Mouse (Mus musculus) thymus, postnatal 25 days (tissue): ENCODE results near the gene Zfp148.
"Not testable (repeated sequence)": the region's sequence is repeated elsewhere in the genome, so short reads cannot be mapped to it uniquely, and the experiment has no call there.

Source experiments
- DNase-seq: peaks from one replicate; pipeline ENCODE4 v3.0.0; 2022

The Zfp148 gene

GRCm38 (mm10) chr16:33382341-33382740 lies 1.7 kb downstream of the Zfp148 start:
- DNase-seq, result no peak

DNA sequence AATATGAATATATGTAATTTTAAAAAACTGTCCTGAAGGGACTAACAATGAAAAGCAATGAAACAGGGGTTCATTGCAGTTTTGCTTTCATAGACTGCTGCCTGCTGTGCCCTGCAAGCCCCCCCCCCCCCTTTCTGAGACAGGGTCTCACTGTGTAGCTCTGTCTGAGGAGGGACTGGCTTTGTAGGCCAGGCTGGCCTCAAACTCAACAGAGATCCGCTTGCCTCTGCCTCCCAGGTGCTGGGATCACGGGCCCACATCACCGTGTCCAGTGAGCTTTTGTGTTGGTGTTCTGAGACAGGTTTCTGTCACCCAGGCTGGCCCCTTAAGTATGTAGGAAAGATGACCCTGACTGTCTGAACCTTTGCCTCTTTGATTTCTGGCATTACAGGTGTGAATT lies 2.9 kb downstream of the Zfp148 start:
- no peak for DNase-seq

DNA sequence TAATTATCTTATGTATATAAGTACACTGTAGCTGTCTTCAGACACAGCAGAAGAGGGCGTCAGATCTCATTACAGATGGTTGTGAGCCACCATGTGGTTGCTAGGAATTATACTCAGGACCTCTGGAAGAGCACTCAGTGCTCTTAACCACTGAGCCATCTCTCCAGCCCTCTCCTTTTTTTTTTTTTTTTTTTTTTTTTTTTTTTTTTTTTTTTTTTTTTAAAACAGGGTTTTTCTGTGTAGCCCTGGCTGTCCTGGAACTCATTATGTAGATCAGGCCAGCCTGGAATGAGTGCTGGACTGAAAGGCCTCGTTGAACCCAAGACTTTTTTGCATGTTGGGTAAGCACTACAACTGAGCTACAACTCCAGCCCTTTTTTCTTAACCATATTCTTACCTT lies 3.4 kb downstream of the Zfp148 start:
- not testable (repeated sequence) for DNase-seq

DNA sequence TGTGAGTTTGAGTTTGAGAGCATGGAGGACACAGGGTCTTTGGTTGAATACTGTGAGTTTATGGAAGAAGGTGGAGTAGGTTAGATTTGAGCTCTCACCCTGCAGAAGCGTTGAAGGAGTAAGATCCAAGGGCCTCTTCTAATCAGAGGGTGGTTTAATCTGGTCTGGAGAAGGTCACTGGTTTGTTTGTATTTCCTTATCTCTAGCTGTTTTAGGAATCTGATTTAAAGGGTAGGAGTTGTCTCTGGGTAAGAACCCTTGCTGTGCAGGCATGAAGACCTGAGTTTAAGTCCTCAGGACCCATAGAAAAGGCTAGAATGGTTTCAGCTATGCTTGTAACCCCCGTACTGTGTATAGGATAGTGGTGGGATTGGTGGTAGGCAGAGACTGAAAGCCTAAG lies 6.4 kb downstream of the Zfp148 start:
- no peak for DNase-seq

- no peak for DNase-seq
These were observed 6.8 kb downstream of the Zfp148 start for GRCm38 (mm10) chr16:33387420-33387819.

- DNase-seq, result peak; percentile 80
These were observed 19.5 kb downstream of the Zfp148 start for GRCm38 (mm10) chr16:33399913-33400782.

DNA sequence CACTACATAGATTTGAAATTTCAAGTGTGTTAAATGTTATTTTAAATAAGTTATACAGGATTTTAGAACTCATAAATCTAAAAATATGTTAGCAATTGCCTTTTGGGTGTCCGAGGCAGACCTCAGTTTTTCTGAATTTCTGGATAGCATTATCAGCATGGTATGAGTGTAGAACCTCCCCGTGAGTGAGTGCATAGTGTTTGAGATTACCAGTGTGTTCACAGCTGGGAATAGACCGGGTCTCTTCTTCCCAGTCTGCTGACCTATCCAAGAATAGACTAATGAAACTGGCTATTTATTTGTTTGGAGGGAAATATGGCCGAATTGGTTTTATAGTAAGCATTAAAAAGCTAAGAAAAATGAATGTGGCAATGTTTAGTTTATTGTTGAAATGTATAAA lies 20.3 kb downstream of the Zfp148 start:
- DNase-seq, result no peak

- no peak for DNase-seq
These were observed 22.6 kb downstream of the Zfp148 start for GRCm38 (mm10) chr16:33403258-33403657.

DNA sequence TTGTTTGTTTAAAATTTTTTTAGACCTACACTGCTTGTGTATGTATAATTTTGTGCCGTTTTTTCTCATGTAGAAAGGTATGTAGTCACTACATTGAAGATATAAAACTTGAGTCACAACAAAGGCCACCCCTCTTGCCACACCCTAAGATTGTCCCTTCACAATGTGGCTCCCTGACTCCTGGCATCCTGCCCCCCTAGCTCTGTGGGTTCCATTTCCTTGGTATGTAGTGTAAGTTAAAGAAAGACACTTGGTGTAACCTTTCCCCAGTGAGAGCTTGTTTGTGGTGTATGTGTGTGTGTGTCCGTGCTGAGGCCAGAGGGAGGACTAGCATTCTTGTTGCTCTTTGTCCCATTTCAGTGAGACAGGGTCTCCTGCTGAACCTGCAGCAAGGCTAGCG lies 23.4 kb downstream of the Zfp148 start:
- DNase-seq, result no peak

GRCm38 (mm10) chr16:33405487-33405886 lies 24.9 kb downstream of the Zfp148 start:
- no peak for DNase-seq

GRCm38 (mm10) chr16:33410151-33410550 lies 29.5 kb downstream of the Zfp148 start:
- no peak for DNase-seq

GRCm38 (mm10) chr16:33410605-33411004 lies 30.0 kb downstream of the Zfp148 start:
- DNase-seq, result no peak

DNA sequence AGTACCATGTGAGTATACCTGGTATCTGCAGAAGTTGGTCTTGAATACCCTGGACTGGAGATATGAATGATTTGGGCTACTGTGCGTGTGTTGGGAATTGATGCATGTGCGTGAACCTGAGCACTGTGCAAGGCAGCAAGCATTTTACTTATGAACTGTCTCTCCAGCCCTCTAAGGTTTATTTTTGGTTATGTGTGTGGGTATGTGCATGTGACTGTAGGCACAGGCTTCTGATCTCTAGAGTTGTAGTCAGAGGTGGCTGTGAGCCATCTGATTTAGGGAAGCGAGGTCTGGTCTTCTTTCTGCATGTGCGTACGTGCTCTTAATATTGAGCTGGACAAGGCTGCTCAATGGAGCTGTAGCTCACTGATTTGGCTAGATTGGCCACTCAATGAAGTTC lies 33.6 kb downstream of the Zfp148 start:
- no peak for DNase-seq

DNA sequence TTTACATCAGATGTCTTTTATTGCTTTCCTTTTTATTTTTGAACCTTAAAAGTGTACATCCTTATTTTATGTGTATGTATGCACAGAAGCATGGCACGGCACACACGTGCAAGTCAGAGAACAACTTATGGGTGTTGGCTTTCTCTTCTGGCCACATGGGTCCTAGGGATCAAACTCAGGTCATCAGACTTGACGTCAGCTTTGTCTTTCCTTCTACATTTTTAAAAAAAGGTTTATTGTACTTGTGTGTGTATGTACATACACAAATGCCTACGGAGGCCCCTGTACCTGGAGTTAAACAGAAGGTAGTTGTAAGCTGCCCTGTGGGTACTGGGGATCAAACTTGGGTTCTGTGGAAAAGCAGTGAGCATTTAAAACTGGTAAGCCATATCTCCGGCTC lies 35.0 kb downstream of the Zfp148 start:
- no peak for DNase-seq

DNA sequence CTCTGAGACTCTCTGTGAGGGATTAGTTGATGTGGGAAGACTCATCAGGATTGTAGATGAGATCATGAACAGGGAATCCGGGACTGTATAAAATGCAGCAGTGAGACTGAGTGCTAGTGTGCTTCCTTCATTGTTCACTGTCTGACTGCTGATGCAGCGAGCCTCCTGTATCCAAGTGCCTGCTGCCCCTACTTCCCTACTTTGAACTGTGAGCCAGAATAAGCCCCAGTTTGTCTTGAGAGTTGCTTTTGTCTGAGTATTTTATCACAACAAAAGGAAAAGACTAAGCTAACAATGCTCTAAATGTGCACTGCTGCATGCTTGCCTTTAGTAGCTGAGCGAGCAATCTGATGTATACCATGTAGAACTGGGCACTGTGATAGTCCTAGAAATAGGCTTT lies 47.7 kb downstream of the Zfp148 start:
- DNase-seq, result no peak

GRCm38 (mm10) chr16:33431660-33432059 lies 51.0 kb downstream of the Zfp148 start:
- DNase-seq, result no peak

DNA sequence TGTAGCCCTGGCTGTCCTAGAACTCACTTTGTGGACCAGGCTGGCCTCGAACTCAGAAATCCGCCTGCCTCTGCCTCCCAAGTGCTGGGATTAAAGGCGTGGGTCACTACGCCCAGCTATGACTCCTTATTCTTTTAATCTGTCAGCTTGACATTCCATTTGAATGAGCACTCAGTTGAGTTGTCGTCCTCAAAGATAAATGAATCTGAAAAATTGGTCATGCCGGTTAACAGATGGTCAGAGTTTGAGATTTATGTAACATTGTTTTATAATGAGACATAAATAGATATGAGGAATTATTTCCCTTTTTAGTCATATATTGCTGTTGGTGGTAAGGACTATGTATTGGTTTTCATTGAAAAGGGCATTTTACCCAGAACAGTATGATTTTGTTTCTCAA lies 60.4 kb downstream of the Zfp148 start:
- DNase-seq, result no peak

- DNase-seq, result no peak
These were observed 66.2 kb downstream of the Zfp148 start for GRCm38 (mm10) chr16:33446830-33447229.

- no peak for DNase-seq
These were observed 73.2 kb downstream of the Zfp148 start for GRCm38 (mm10) chr16:33453826-33454225.

GRCm38 (mm10) chr16:33454306-33454705 lies 73.7 kb downstream of the Zfp148 start:
- no peak for DNase-seq

DNA sequence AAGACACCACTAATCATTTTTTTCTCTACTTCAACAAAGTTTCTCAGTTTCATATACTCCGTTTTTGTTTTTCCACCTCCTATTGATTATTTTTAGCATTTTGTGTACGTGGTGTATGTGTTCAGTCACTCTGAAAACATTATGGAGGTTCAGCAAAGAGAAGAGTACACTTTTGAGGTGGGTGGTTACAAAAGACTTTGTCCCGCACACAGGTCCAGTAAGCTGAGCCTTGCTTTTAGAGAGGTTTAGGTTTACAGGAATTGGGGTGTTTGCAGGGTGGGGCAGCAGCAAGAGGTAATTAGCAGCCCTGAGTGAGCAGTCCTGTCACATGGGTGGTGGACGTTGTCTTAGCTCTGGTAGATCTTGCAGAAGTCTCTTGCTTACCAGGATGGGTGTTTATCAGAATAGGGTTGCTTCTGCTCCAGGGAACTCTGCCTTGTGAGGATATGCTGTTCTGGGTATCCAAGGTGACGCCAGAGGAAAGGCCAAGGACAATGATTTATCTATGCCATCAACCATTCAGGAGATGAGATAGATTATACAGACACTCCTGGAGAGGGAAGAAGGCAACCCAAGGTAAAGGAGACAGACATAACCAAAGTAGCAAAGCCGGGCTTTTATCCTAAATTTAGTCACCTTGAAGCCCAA lies 74.8 kb downstream of the Zfp148 start:
- DNase-seq, result no peak

DNA sequence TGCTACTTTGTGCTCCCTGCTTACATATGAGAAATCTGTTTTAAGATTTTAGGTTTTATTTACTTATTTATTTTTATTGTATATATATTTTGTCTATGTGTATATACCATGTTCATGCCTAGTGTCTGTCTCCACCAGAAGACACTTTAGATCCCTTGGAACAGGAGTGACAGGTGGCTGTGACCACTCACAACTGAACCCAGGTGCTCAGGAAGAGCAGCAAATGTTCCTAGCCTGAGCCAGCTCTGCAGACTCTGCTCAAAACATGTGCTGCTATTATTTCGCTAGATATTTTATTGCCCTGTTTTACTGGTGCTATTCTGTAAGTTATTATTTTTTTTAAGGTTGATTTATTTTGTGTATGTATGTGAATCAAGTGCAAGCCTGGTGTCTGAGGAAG lies 78.5 kb downstream of the Zfp148 start:
- no peak for DNase-seq

DNA sequence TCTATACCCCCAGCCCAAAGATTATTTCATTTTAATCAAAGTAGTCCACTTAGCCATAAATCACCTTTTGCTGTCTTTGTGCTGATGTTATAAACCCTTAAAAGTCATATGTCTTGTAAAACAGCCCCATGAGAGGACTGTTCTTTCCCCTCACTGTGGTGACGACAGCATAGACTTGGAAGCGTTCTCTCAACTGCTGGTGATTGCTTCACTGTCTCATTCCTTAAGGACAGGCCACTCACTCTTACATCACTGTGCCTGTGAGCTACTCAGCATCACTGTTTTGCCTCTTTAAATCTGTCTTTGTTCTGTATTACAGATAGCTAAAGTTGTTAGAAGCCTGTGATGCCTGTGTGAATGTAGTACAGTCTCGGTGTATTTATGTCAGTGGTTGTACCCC lies 80.8 kb downstream of the Zfp148 start:
- no peak for DNase-seq

GRCm38 (mm10) chr16:33464509-33465241 lies 84.0 kb downstream of the Zfp148 start:
- DNase-seq, result no peak
